Mouse (Mus musculus): Measurements from ENCODE around the gene Pigq. TPM values are rescaled to one million over a fixed set of nuclear protein-coding genes. Genes with fewer than 3 reads are reported as not detected.

Gene Pigq
- total and polyA plus RNA-seq, 3 experiments = 18.5 to 97.2 (median 28.1) TPM

GRCm38 (mm10) chr17:25882306-25882705, 62.4 kb downstream of the Pigq start:
- Histone ChIP-seq H3K4me2 (ENCODE audit: insufficient read depth, low read depth, poor library complexity, severe bottlenecking) (no peak overlapping the region), H3K4me3 (replicated peaks in 1 of 3; ENCODE audit: low read depth in 2 of 3, low read length in 2 of 3, poor library complexity in 1 of 3) (no peak overlapping the region), H3K4me1 (ENCODE audit: control insufficient read depth in 1 of 2, insufficient read depth in 2 of 2) (peaks cover 0 to 5% of the 10 kb centered on the region in 2 experiments; a peak in 1 of 4 replicates), H3K36me3 (replicated peaks in 1 of 2; ENCODE audit: control insufficient read depth in 1 of 2, insufficient read depth in 1 of 2, low read length in 1 of 2) (peaks cover 61 to 97% of the 10 kb centered on the region in 2 experiments), H3K27me3 (replicated peaks) (no peaks in the 10 kb centered on the region), H3K27ac (ENCODE audit: insufficient read depth, low read depth) (no peak overlapping the region), H3K9ac (ENCODE audit: insufficient read depth, low read depth) (no peak overlapping the region), H3K9me3 (replicated peaks; ENCODE audit: low read length) (no peaks in the 10 kb centered on the region), H3K79me2 (replicated peaks; ENCODE audit: control insufficient read depth, extremely low read depth, insufficient read depth, poor library complexity, severe bottlenecking) (no peaks in the 10 kb centered on the region)
- in situ Hi-C loops (cut with MboI; ENCODE audit: low pct_ligation_motif_present, low pct_unique_long_range_greater_than_20kb, low sequenced_read_pairs) = loop anchor here (5.0 kb wide), 3 partner anchors 35 to 210 kb away; partner anchors contain the start of genes Decr2 and Rab40c
- dilution Hi-C loops (cut with MboI; ENCODE audit: extremely low pct_ligation_motif_present, extremely low pct_unique_long_range_greater_than_20kb, low sequenced_read_pairs) = no loop called here
- DNase-seq (ENCODE audit: extremely low read depth) = no peak
- TF ChIP-seq POLR2AphosphoS2 (IDR thresholded peaks at IDR 0.05; ENCODE audit: low read depth, low read length) (0 out of 2 replicates have a peak, but pooled peaks have one; percentile 27), CHD2 (IDR thresholded peaks at IDR 0.05; ENCODE audit: low read length) (no peak), MYC (IDR thresholded peaks at IDR 0.05; ENCODE audit: low read depth, low read length) (no peak), POLR2A (IDR thresholded peaks at IDR 0.05; ENCODE audit: low read depth, low read length) (0 out of 2 replicates have a peak, but pooled peaks have one; percentile 24), ZMIZ1 (IDR thresholded peaks at IDR 0.05; ENCODE audit: low read depth, low read length) (0 out of 2 replicates have a peak, but pooled peaks have one; percentile 29)

GRCm38 (mm10) chr17:25881691-25882090, 63.0 kb downstream of the Pigq start:
- Histone ChIP-seq H3K27me3 (replicated peaks) (no peaks in the 10 kb centered on the region), H3K9me3 (replicated peaks; ENCODE audit: low read length) (no peaks in the 10 kb centered on the region), H3K36me3 (replicated peaks in 1 of 2; ENCODE audit: control insufficient read depth in 1 of 2, insufficient read depth in 1 of 2, low read length in 1 of 2) (peaks cover 60 to 97% of the 10 kb centered on the region in 2 experiments), H3K9ac (ENCODE audit: insufficient read depth, low read depth) (no peak overlapping the region), H3K4me2 (ENCODE audit: insufficient read depth, low read depth, poor library complexity, severe bottlenecking) (no peak overlapping the region), H3K4me1 (ENCODE audit: control insufficient read depth in 1 of 2, insufficient read depth in 2 of 2) (peaks cover 0 to 8% of the 10 kb centered on the region in 2 experiments; a peak in 2 of 4 replicates), H3K4me3 (replicated peaks in 1 of 3; ENCODE audit: low read depth in 2 of 3, low read length in 2 of 3, poor library complexity in 1 of 3) (no peak overlapping the region), H3K27ac (ENCODE audit: insufficient read depth, low read depth) (no peak overlapping the region), H3K79me2 (replicated peaks; ENCODE audit: control insufficient read depth, extremely low read depth, insufficient read depth, poor library complexity, severe bottlenecking) (no peaks in the 10 kb centered on the region)
- no peak for DNase-seq (ENCODE audit: extremely low read depth)
- in situ Hi-C loops (cut with MboI; ENCODE audit: low pct_ligation_motif_present, low pct_unique_long_range_greater_than_20kb, low sequenced_read_pairs) = loop anchor here (5.0 kb wide), 3 partner anchors 36 to 211 kb away; partner anchors contain the start of genes Decr2 and Rab40c
- dilution Hi-C loops (cut with MboI; ENCODE audit: extremely low pct_ligation_motif_present, extremely low pct_unique_long_range_greater_than_20kb, low sequenced_read_pairs) = no loop called here
- TF ChIP-seq MAX (IDR thresholded peaks at IDR 0.05; ENCODE audit: low read length) = no peak

GRCm38 (mm10) chr17:25880913-25881641, 63.7 kb downstream of the Pigq start:
- in situ Hi-C loops (cut with MboI; ENCODE audit: low pct_ligation_motif_present, low pct_unique_long_range_greater_than_20kb, low sequenced_read_pairs) (loop anchor here (5.0 kb wide), 3 partner anchors 36 to 211 kb away; partner anchors contain the start of genes Decr2 and Rab40c), dilution Hi-C loops (cut with MboI; ENCODE audit: extremely low pct_ligation_motif_present, extremely low pct_unique_long_range_greater_than_20kb, low sequenced_read_pairs) (no loop called here)
- Histone ChIP-seq H3K9me3 (replicated peaks; ENCODE audit: low read length) (no peaks in the 10 kb centered on the region), H3K36me3 (replicated peaks in 1 of 2; ENCODE audit: control insufficient read depth in 1 of 2, insufficient read depth in 1 of 2, low read length in 1 of 2) (peaks cover 60 to 94% of the 10 kb centered on the region in 2 experiments), H3K79me2 (replicated peaks; ENCODE audit: control insufficient read depth, extremely low read depth, insufficient read depth, poor library complexity, severe bottlenecking) (no peaks in the 10 kb centered on the region), H3K27me3 (replicated peaks) (no peaks in the 10 kb centered on the region), H3K27ac (ENCODE audit: insufficient read depth, low read depth) (no peak overlapping the region), H3K4me1 (ENCODE audit: control insufficient read depth in 1 of 2, insufficient read depth in 2 of 2) (peaks cover 4 to 12% of the 10 kb centered on the region in 2 experiments), H3K9ac (ENCODE audit: insufficient read depth, low read depth) (no peak overlapping the region), H3K4me2 (ENCODE audit: insufficient read depth, low read depth, poor library complexity, severe bottlenecking) (no peak overlapping the region), H3K4me3 (replicated peaks in 1 of 3; ENCODE audit: low read depth in 2 of 3, low read length in 2 of 3, poor library complexity in 1 of 3) (no peak overlapping the region)
- no peak for TF ChIP-seq HCFC1 (IDR thresholded peaks at IDR 0.05; ENCODE audit: low read depth, low read length)
- no peak for TF ChIP-seq NRF1 (IDR thresholded peaks at IDR 0.05; ENCODE audit: low read depth, low read length)
- no peak for TF ChIP-seq MEF2A (IDR thresholded peaks at IDR 0.05; ENCODE audit: borderline replicate concordance, low read depth, low read length)
- TF ChIP-seq POLR2AphosphoS2 (IDR thresholded peaks at IDR 0.05; ENCODE audit: low read depth, low read length) = 0 out of 2 replicates have a peak, but pooled peaks have one; percentile 49
- TF ChIP-seq TBP (conservative IDR thresholded peaks at IDR 0.05; ENCODE audit: low read depth, low read length) = no peak
- no peak for TF ChIP-seq PAX5 (IDR thresholded peaks at IDR 0.05; ENCODE audit: low read length)
- no peak for TF ChIP-seq IRF4 (IDR thresholded peaks at IDR 0.05; ENCODE audit: low read depth, low read length)
- DNase-seq (ENCODE audit: extremely low read depth) = no peak
